Mouse (Mus musculus) lung, postnatal 14 days (tissue): ENCODE measurements around the gene Rex1bd.

Experiments used
- DNase-seq: peaks from one replicate; pipeline ENCODE4 v3.0.0; 2021

Rex1bd gene

GRCm38 (mm10) chr8:70506328-70507026 is at the start of gene Rex1bd:
Rex1bd (minus strand) TSS chr8:70506752.
- DNase-seq = peak; percentile 96

- DNase-seq = no peak
Observed at GRCm38 (mm10) chr8:70555079-70555747, 48.7 kb upstream of the Rex1bd start.

GRCm38 (mm10) chr8:70553740-70554139 is 47.2 kb upstream of the Rex1bd start:
- peak; percentile 63 for DNase-seq

- DNase-seq = peak; percentile 40
Observed at GRCm38 (mm10) chr8:70552836-70553235, 46.3 kb upstream of the Rex1bd start.

GRCm38 (mm10) chr8:70551558-70552161 is 45.1 kb upstream of the Rex1bd start:
- DNase-seq = no peak

- DNase-seq = no peak
Observed at GRCm38 (mm10) chr8:70549412-70550184, 43.0 kb upstream of the Rex1bd start.

- DNase-seq = no peak
Observed at GRCm38 (mm10) chr8:70547762-70548161, 41.2 kb upstream of the Rex1bd start.

- DNase-seq = no peak
Observed at GRCm38 (mm10) chr8:70546412-70546811, 39.9 kb upstream of the Rex1bd start.

GRCm38 (mm10) chr8:70544200-70544687 is 37.7 kb upstream of the Rex1bd start:
- peak; percentile 56 for DNase-seq

- no peak for DNase-seq
Observed at GRCm38 (mm10) chr8:70541081-70541480, 34.5 kb upstream of the Rex1bd start.

- no peak for DNase-seq
Observed at GRCm38 (mm10) chr8:70540507-70541071, 34.0 kb upstream of the Rex1bd start.

- no peak for DNase-seq
Observed at GRCm38 (mm10) chr8:70540013-70540506, 33.5 kb upstream of the Rex1bd start.

- DNase-seq = peak; percentile 100
Observed at GRCm38 (mm10) chr8:70539077-70539813, 32.7 kb upstream of the Rex1bd start, which contains the start of gene Ell. Ell (plus strand) TSS chr8:70539457.

GRCm38 (mm10) chr8:70538633-70539076 is 32.1 kb upstream of the Rex1bd start:
- peak; percentile 100 for DNase-seq

- DNase-seq = peak; percentile 73
Observed at GRCm38 (mm10) chr8:70538024-70538579, 31.6 kb upstream of the Rex1bd start.

GRCm38 (mm10) chr8:70535701-70536100 is 29.1 kb upstream of the Rex1bd start:
- no peak for DNase-seq

- no peak for DNase-seq
Observed at GRCm38 (mm10) chr8:70535221-70535620, 28.7 kb upstream of the Rex1bd start.

GRCm38 (mm10) chr8:70534281-70534680 is 27.7 kb upstream of the Rex1bd start:
- DNase-seq = no peak

- DNase-seq = no peak
Observed at GRCm38 (mm10) chr8:70530314-70530713, 23.8 kb upstream of the Rex1bd start.

GRCm38 (mm10) chr8:70529741-70530161 is 23.2 kb upstream of the Rex1bd start:
- no peak for DNase-seq

GRCm38 (mm10) chr8:70529299-70529698 is 22.7 kb upstream of the Rex1bd start:
- DNase-seq = no peak
